Mouse (Mus musculus) brown adipose tissue, adult 24 weeks (tissue): ENCODE data around the gene Rasgrf2. TPM values are rescaled to one million over a fixed set of nuclear protein-coding genes. Genes with fewer than 3 reads are reported as not detected.
A peak's percentile ranks its signal among the peaks of the same experiment; 100 is the strongest.

Source experiments
- H3K27ac ChIP-seq: fragments of 200-500 bp; replicated peaks from 2 replicates; pipeline ENCODE4 v1.5.1; 2012; ENCODE audit warnings: low read depth, mild to moderate bottlenecking, low read length
- H3K4me1 ChIP-seq: fragments of 200-500 bp; 2 replicates; pipeline ENCODE4 v1.6.1; 2012; ENCODE audit warnings: low read length, mixed read lengths; ENCODE audit not compliant: control insufficient read depth, insufficient read depth, insufficient read length
- H3K4me3 ChIP-seq: fragments of 200-500 bp; 2 replicates; pipeline ENCODE4 v1.5.1; 2012; ENCODE audit warnings: low read depth, mild to moderate bottlenecking, low read length, moderate library complexity; ENCODE audit not compliant: insufficient read depth
- polyA plus RNA-seq: library from polyadenylated mRNA; stranded (reverse); fragments of >200 nt; gene quantifications from 2 replicates; pipeline ENCODE4 v1.2.4, GENCODE M21; 2012; ENCODE audit not compliant: missing spikeins, insufficient read depth, insufficient read length

Gene Rasgrf2
- polyA plus RNA-seq, 1 experiment, result 4.5 TPM

DNA sequence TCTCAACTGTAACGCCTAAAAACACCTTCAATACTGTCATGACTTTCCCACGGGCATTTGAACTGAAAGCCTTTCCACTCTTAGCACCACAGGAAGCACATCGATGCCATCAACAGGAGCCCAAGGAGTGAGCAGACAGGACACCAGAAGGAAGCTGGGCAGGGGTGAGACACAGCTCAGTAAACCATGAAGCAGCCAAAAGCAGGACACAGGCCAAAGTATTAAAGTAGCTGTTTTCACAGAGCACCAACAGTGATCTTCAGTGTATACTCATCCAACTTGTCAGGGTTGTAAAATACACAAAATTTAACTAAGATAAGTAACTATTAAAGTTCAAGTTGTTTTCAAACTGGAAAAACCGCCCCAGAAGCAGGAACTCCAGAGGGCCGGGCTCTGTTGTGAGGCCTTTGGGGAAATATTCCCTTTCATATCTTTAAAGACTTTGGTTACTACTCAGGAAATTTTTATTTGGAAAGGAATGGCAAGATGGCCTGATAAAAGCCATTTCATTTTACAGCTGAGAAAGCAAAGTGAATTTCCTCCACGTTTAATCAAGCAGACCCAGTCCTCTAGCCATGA, 37.7 kb downstream of the Rasgrf2 start:
- H3K4me3 ChIP-seq, result no peak overlapping the region
- H3K4me1 ChIP-seq, result peaks cover 17% of the 10 kb centered on the region
- peak overlapping the region; percentile 85 for H3K27ac ChIP-seq

DNA sequence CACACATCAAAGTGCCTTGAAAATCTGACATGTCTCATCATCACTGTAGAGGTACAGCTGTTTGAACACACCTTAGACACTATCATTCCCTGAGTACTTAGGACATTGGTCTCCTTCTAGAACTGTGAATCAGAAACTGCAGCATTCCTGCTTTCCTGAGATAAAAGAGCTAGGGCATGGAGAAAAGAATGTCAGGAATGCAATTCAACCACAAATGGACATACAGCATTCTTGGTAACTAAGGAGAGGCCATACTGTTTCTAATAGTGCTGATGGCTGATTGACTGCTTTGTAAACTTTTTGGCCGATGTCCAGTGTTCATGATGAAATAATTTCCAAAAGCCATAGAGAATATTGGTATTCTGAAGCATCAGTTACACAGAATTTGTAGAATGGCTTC, 58.3 kb downstream of the Rasgrf2 start:
- H3K4me3 ChIP-seq, result no peak overlapping the region
- peaks cover 2% of the 10 kb centered on the region; the same call in 1 of the 2 replicates for H3K4me1 ChIP-seq
- H3K27ac ChIP-seq, result no peak overlapping the region

DNA sequence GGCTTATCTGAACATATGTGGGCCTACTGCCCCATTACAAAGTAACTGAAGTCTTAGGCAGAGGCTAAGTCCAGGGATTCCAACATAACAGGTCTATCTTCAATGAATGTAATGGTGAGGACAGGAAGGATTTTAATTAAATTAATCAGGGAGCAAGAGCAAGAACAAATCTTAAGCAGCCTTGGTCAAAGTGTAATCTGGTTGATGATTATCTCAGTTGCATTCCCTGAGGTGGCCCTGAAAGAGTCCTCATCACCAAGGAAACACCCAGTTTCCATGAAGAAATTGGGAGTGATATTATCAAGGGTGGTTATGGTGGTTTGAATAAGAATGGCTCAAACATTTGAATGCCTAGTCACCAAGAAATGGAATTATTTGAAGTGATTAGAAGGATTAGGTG, 62.8 kb downstream of the Rasgrf2 start:
- Histone ChIP-seq H3K4me1 (no peaks in the 10 kb centered on the region), H3K4me3 (no peak overlapping the region), H3K27ac (no peak overlapping the region)

DNA sequence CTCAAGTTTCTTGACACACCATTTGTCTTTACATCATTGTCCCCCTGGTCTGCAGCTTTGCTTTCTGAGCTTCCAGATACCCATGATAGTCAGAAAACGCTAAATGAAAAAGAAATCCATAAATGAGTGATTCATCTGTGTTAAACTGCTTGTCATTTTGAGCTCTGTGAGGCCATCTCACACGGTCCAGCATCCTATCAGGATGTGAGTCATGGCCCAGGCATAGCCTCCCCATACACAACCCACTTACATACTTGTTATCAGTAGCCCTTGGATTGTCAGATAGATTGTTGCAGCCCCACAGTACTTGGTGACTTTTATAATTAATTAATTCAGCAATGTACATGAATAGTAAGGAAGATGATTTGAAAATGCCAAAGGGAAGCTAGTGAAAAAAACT, 63.6 kb downstream of the Rasgrf2 start:
- Histone ChIP-seq H3K4me3 (no peak overlapping the region), H3K4me1 (no peaks in the 10 kb centered on the region), H3K27ac (no peak overlapping the region)

DNA sequence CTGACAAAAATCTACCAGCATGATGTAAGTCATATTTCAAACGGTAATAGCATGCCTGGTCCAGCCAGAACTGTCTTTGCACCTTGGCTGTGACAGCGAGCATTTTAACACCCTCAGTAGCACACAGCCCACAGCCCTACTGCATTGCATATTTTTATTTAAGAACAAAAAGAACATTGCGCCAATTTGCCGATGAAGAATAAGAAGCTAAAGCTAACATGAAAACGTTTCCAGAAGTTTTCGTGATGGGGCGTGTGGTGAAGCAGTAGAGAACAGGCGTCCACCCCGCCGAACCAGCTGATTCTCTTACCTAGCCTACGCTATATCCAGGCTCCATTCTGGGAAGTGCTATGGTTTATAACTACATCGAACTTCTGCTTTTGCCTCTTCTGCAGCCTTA, 77.7 kb downstream of the Rasgrf2 start:
- Histone ChIP-seq H3K4me3 (no peak overlapping the region), H3K4me1 (no peaks in the 10 kb centered on the region), H3K27ac (no peak overlapping the region)

DNA sequence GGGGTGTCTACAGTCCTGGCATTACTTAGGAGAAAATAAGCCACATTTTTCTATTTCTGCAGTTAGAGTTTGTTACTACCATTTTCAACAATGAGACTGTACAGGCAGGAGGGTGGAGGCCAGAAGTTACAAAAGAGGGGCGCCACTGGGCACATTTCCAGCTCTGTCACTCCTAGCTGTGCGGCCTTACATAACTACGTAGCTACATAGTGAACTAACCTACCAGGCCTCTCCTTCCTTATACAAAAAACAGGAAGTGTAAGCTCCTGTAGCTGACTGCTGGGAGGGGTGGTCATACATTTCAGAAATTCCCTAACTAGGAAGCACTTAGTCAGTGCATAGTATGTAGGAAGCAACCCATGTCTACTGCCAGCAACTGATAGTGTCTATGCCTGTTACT, 78.5 kb downstream of the Rasgrf2 start:
- no peak overlapping the region for H3K4me3 ChIP-seq
- H3K4me1 ChIP-seq, result no peaks in the 10 kb centered on the region
- H3K27ac ChIP-seq, result no peak overlapping the region

DNA sequence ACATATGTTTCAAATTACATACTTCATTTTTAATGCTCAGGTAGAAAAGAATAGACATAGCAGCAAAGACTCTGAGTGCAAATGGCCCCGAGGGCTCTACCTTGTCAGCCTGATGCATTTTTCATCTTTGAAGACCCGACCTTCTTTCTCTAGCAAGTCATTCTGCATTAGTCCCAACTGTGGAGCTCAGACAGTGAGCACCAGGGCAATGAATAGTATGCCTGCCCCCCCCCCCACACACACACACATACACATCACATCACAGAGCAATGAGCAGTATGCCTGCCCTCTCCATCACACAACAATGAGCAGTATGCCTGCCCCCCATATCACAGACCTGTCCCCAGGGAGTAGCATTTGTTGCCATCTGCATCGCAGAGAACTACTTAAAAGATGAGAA, 80.2 kb downstream of the Rasgrf2 start:
- Histone ChIP-seq H3K27ac (no peak overlapping the region), H3K4me1 (no peaks in the 10 kb centered on the region), H3K4me3 (no peak overlapping the region)

DNA sequence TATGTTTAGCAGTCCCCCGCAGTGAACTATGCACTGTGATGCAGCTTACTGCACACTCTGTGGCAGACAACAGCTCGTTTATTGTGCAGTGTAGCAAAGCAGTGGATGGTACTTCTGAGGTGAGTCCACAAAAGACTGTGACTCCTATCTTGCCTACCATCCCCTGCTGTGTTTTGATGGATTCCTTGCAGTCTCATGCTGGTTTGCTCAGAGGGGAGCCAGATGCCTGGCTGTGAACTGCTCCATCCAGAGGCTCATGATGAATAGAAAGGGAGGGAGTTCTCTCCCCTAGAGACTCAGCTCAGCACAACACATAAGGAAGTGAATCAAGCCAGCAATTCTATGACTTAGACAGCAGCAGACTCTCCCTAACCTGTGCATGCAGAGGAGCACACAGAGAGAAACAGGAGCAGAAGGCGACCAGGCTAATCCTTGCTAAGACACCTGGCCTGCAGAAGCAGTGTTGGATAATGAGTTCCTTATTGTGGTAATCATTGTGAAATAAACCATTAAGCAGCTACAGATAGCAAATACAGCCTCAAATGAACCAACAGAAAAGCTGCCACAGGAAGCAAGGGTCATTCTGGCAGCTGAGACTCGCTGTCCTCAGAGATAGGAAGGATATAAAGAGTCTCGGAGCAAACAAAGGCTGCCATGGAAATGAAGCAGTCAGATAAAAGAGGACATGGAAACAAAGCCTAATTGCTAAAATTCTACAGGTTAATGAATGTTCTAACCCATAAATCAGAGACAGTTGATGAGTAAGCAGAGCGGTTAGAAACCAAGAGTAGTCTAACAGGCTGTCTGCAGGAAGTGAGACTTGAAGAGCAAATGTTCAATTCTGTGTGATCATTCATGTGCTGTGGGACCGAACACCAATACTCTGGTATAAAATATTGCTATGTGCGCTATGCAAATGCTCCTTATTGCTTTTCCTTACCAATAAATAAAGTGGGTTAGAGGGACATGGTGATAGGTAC, 89.6 kb downstream of the Rasgrf2 start:
- H3K27ac ChIP-seq, result 0 out of 2 replicates have a peak overlapping the region, but pooled peaks have one; percentile 0
- peaks cover 5% of the 10 kb centered on the region; the same call in 1 of the 2 replicates for H3K4me1 ChIP-seq
- H3K4me3 ChIP-seq, result no peak overlapping the region

DNA sequence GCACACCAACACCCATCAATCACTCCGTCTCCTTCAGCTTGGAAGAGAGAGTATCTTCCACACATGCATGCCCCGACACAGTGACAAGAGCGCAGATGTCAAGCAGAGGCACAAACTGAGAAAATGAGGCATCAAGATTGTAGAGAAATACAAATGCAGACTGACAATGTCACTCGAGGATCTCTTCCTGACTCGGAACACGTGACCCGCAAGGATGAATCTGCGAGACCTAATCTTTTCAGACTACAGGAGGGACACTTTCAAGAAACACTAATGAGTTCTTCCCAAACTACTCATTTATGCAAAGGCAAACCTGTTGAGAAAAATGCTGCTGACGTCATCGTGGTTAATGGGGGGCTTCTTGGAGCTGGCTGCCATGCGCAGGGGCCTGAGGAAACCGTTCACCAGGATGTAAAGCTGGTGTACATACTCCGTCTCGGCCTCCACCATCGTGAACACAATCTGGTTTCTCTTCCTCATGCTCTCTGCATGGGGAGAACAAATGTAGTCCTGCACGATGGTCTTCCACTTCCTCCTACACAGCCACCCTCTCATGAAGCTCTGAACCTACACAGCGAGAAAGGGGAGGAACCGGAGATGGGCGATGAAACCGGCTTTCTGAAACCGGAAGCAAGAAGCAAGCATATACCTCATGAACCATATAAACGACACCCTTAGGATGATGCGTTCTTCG, 100.9 kb downstream of the Rasgrf2 start:
- Histone ChIP-seq H3K4me3 (no peak overlapping the region), H3K4me1 (peaks cover 4% of the 10 kb centered on the region), H3K27ac (no peak overlapping the region)

DNA sequence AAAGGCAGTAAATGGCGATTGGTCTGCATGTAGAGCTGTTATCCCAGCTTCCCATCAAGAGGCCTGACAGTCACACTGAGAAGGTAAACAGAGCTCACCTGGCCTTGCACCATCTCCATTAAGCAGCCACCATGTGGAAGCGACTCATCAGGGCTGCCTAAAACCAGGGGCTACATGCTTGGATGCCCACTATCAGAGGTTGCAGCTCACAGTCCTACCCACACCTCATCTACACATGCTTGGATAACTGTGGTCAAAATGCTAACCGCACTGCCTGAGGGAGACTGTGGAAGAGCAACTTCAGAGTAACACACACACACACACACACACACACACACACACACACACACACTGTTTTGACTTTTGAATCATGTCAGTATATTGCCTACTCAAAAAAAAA, 101.8 kb downstream of the Rasgrf2 start:
- H3K4me1 ChIP-seq, result peaks cover 4% of the 10 kb centered on the region
- no peak overlapping the region for H3K27ac ChIP-seq
- no peak overlapping the region for H3K4me3 ChIP-seq

DNA sequence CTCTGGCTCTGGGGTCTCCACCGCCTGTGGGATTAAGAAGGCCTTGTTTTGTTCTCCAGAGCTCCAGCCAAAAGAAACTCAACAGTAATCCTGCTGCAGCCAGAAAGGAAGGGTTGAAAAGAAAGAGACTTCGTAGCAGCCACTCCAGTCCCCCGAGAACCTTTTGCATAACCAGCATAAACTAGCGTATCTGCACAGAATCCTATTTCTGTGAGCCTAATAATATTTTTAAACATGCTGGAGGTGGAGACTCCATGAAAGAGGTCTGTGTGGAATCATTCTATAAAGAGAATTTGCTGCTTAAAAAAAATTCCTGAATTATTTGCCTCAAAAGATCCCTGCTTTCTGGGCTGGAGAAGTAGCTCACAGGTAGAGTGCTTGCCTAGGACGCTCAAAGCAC, 103.5 kb downstream of the Rasgrf2 start:
- Histone ChIP-seq H3K27ac (no peak overlapping the region), H3K4me1 (peaks cover 7% of the 10 kb centered on the region), H3K4me3 (no peak overlapping the region)

DNA sequence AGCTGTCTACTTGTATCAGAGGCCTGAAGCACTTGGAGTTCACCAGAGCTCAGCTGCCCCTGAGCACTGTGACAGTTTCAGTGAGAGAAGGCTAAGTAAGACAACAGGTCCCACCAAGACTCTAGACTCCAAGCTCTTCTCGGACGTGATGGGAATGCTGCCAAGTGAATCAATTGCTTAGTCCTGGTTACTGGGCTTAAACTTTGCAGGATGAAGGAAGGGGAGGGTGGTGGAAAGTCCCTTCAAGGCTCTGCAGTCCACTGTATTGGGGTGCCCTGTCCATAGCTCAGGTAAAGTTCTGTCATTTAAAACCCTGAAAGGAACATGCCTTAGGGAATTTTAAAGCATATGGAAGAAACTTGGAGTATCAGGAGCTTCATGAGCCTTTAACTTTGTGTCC, 104.8 kb downstream of the Rasgrf2 start:
- Histone ChIP-seq H3K4me1 (peaks cover 7% of the 10 kb centered on the region), H3K27ac (no peak overlapping the region), H3K4me3 (no peak overlapping the region)

DNA sequence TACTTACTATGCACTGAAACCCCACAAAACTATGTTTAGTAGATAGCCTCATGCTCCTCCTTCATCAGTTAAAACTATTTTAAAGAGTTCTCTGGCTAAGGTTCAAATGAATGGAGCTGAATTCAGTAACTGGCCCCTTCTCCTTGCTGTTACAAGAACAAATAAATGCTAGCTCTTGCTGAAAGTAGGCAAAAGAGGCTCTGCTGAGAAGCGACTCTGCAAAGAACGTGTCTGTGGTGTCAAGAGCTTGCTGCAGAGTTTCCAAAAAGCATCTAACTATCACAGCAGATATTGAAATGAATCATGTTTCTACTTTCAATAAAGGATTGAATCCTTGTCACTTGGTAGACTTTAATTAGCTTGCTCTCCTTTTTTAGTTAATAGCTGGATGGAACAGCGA, 106.3 kb downstream of the Rasgrf2 start:
- Histone ChIP-seq H3K4me3 (no peak overlapping the region), H3K27ac (no peak overlapping the region), H3K4me1 (peaks cover 7% of the 10 kb centered on the region)

DNA sequence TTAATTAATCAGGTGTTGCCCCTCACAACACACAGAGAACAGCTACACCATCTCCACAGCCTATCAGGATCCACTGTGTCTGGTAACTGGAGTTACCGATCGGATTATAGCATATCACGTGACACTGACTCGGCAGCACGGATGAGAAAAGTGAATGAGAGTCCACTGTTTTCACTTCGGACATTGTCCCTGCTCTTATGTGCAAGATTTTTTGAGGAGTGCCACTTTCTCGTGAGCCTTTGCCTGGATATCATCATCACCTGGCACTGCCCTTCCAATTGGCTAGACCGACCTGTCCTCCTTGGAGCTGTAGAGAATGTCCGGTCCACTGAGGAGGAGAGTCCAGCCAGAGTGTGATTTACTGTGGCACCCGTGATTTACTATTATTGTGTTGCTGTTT, 109.3 kb downstream of the Rasgrf2 start:
- Histone ChIP-seq H3K27ac (no peak overlapping the region), H3K4me1 (0 out of 2 replicates have a peak, but pooled peaks cover 2% of the 10 kb centered on the region), H3K4me3 (no peak overlapping the region)

DNA sequence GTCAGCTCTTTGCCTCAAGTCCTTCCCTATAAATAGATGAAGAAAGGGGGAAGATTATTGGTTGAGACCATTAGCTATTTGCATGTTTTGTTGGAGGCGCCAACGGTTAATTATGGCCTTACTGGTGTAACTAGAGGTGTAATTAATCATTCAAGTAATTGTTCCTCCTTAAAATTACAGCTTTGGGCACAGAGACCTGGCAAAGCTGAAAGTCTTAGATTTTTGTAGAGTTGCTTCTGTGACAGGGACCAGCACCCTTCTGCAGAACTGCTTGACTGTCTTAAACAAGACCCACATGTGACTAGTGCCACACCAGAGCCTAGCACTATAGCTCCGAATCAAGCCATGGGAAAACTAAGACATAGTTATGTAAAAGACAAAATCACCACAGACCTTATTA, 134.5 kb downstream of the Rasgrf2 start:
- no peaks in the 10 kb centered on the region for H3K4me1 ChIP-seq
- no peak overlapping the region for H3K4me3 ChIP-seq
- H3K27ac ChIP-seq, result no peak overlapping the region
